Mouse (Mus musculus) CH12.LX (cell line): ENCODE measurements at regions not wholly inside any gene's neighbourhood (a gene's known extent, or its start where the extent isn't known, plus 50 kb on each side); places are given as distances from the start of the nearest gene placed in this dataset.

Experiments used
- DNase-seq: peaks from one replicate; pipeline ENCODE4 v3.0.0-alpha.2; 2013; ENCODE audit errors: extremely low read depth
- H3K27ac ChIP-seq: 2 replicates; pipeline ENCODE4 v1.5.1; 2012; ENCODE audit warnings: low read depth, mild to moderate bottlenecking, control low read depth, moderate library complexity; ENCODE audit not compliant: insufficient read depth
- H3K27me3 ChIP-seq: replicated peaks from 2 replicates; pipeline ENCODE3; 2012; ENCODE audit warnings: inconsistent platforms
- H3K36me3 ChIP-seq, 2 experiments: replicated peaks in 1 of 2; 2 replicates each; pipeline versions ENCODE3 to v1.6.1; 2012; ENCODE audit warnings: inconsistent platforms in 1 of 2, low read length in 1 of 2, mild to moderate bottlenecking in 1 of 2, mixed read lengths in 1 of 2, moderate library complexity in 1 of 2; ENCODE audit not compliant: control insufficient read depth in 1 of 2, insufficient read depth in 1 of 2
- H3K4me1 ChIP-seq, 2 experiments: 2 replicates each; pipeline ENCODE4 v1.6.1; 2012; ENCODE audit warnings: inconsistent platforms in 1 of 2, moderate library complexity in 1 of 2; ENCODE audit not compliant: insufficient read depth in 2 of 2, control insufficient read depth in 1 of 2
- H3K4me2 ChIP-seq: 2 replicates; pipeline ENCODE4 v1.6.1; 2012; ENCODE audit warnings: low read depth, mild to moderate bottlenecking, control low read depth; ENCODE audit not compliant: poor library complexity, insufficient read depth, severe bottlenecking
- H3K4me3 ChIP-seq, 3 experiments: fragments of 150-350 bp in 1 of 3; sonication (generic) in 1 of 3; replicated peaks in 1 of 3; 2 replicates each; pipeline versions ENCODE3 to v1.5.1; 2011 to 2012; ENCODE audit warnings: low read depth in 2 of 3, low read length in 2 of 3, mild to moderate bottlenecking in 2 of 3, moderate library complexity in 2 of 3, control low read depth in 1 of 3, improper control_type of control experiment in 1 of 3, inconsistent platforms in 1 of 3, mixed read lengths in 1 of 3; ENCODE audit not compliant: poor library complexity in 1 of 3
- H3K79me2 ChIP-seq: replicated peaks from 2 replicates; pipeline ENCODE4 v1.6.1; 2012; ENCODE audit warnings: mild to moderate bottlenecking, moderate library complexity; ENCODE audit not compliant: control insufficient read depth, poor library complexity, insufficient read depth, severe bottlenecking; ENCODE audit errors: extremely low read depth
- H3K9ac ChIP-seq: 2 replicates; pipeline ENCODE4 v1.6.1; 2012; ENCODE audit warnings: low read depth, mild to moderate bottlenecking, control low read depth, moderate library complexity; ENCODE audit not compliant: insufficient read depth
- H3K9me3 ChIP-seq: replicated peaks from 2 replicates; pipeline ENCODE3; 2012; ENCODE audit warnings: low read length, inconsistent platforms, mixed read lengths
- BHLHE40 ChIP-seq: IDR thresholded peaks from 2 replicates; pipeline ENCODE4 v1.6.1; 2011; ENCODE audit warnings: mild to moderate bottlenecking, low read depth, low read length, improper control_type of control experiment
- CHD2 ChIP-seq: IDR thresholded peaks from 2 replicates; pipeline ENCODE4 v1.6.1; 2011; ENCODE audit warnings: low read length, improper control_type of control experiment
- ELF1 ChIP-seq: IDR thresholded peaks from 2 replicates; pipeline ENCODE4 v1.6.1; 2014; ENCODE audit warnings: low read depth, mild to moderate bottlenecking, inconsistent platforms, low read length, improper control_type of control experiment
- EP300 ChIP-seq: IDR thresholded peaks from 2 replicates; pipeline ENCODE4 v1.6.1; 2011; ENCODE audit warnings: low read length, improper control_type of control experiment
- GABPA ChIP-seq: IDR thresholded peaks from 2 replicates; pipeline ENCODE4 v1.6.1; 2012; ENCODE audit warnings: low read depth, low read length, improper control_type of control experiment, inconsistent platforms; ENCODE audit not compliant: insufficient replicate concordance
- IRF4 ChIP-seq: IDR thresholded peaks from 2 replicates; pipeline ENCODE4 v1.6.1; 2014; ENCODE audit warnings: low read depth, mild to moderate bottlenecking, inconsistent platforms, low read length, improper control_type of control experiment
- JUN ChIP-seq: IDR thresholded peaks from 2 replicates; pipeline ENCODE4 v1.6.1; 2011; ENCODE audit warnings: low read depth, mild to moderate bottlenecking, low read length, improper control_type of control experiment, moderate library complexity; ENCODE audit not compliant: insufficient read depth
- JUND ChIP-seq: conservative IDR thresholded peaks from 2 replicates; pipeline ENCODE4 v1.6.1; 2011; ENCODE audit warnings: low read depth, low read length, improper control_type of control experiment
- MEF2A ChIP-seq: IDR thresholded peaks from 2 replicates; pipeline ENCODE4 v1.6.1; 2014; ENCODE audit warnings: low read depth, mild to moderate bottlenecking, inconsistent platforms, low read length, improper control_type of control experiment, borderline replicate concordance
- MXI1 ChIP-seq: IDR thresholded peaks from 2 replicates; pipeline ENCODE4 v1.6.1; 2011; ENCODE audit warnings: mild to moderate bottlenecking, low read depth, low read length, improper control_type of control experiment
- MYC ChIP-seq: IDR thresholded peaks from 2 replicates; pipeline ENCODE4 v1.6.1; 2011; ENCODE audit warnings: low read depth, mild to moderate bottlenecking, improper control_type of control experiment, low read length
- NELFE ChIP-seq: IDR thresholded peaks from 2 replicates; pipeline ENCODE4 v1.6.1; 2011; ENCODE audit warnings: low read depth, low read length, improper control_type of control experiment
- NRF1 ChIP-seq: IDR thresholded peaks from 2 replicates; pipeline ENCODE4 v1.6.1; 2014; ENCODE audit warnings: low read depth, mild to moderate bottlenecking, inconsistent platforms, low read length, improper control_type of control experiment, moderate library complexity
- PAX5 ChIP-seq: IDR thresholded peaks from 2 replicates; pipeline ENCODE4 v1.6.1; 2012; ENCODE audit warnings: low read length, inconsistent platforms, mixed read lengths
- POLR2A ChIP-seq: IDR thresholded peaks from 2 replicates; pipeline ENCODE4 v1.6.1; 2011; ENCODE audit warnings: low read depth, mild to moderate bottlenecking, improper control_type of control experiment, low read length
- RAD21 ChIP-seq: IDR thresholded peaks from 2 replicates; pipeline ENCODE4 v1.6.1; 2011; ENCODE audit warnings: low read depth, mild to moderate bottlenecking, low read length, improper control_type of control experiment, moderate library complexity
- TBP ChIP-seq: conservative IDR thresholded peaks from 2 replicates; pipeline ENCODE4 v1.6.1; 2011; ENCODE audit warnings: low read depth, low read length, improper control_type of control experiment
- UBTF ChIP-seq: IDR thresholded peaks from 2 replicates; pipeline ENCODE4 v1.6.1; 2012; ENCODE audit warnings: low read depth, mild to moderate bottlenecking, inconsistent platforms, low read length, improper control_type of control experiment, moderate library complexity
- USF1 ChIP-seq: IDR thresholded peaks from 2 replicates; pipeline ENCODE4 v1.6.1; 2014; ENCODE audit warnings: low read depth, mild to moderate bottlenecking, inconsistent platforms, low read length, improper control_type of control experiment
- ZC3H11A ChIP-seq: IDR thresholded peaks from 2 replicates; pipeline ENCODE4 v1.6.1; 2012; ENCODE audit warnings: low read depth, mild to moderate bottlenecking, inconsistent platforms, low read length, improper control_type of control experiment
- ZKSCAN1 ChIP-seq: IDR thresholded peaks from 2 replicates; pipeline ENCODE4 v1.6.1; 2012; ENCODE audit warnings: low read depth, inconsistent platforms, low read length, improper control_type of control experiment, borderline replicate concordance
- ZMIZ1 ChIP-seq: IDR thresholded peaks from 2 replicates; pipeline ENCODE4 v1.6.1; 2012; ENCODE audit warnings: low read depth, mild to moderate bottlenecking, inconsistent platforms, low read length, improper control_type of control experiment
- ZNF384 ChIP-seq: IDR thresholded peaks from 2 replicates; pipeline ENCODE4 v1.6.1; 2012; ENCODE audit warnings: low read depth, low read length, improper control_type of control experiment, inconsistent platforms
- dilution Hi-C: fragments of 300-500 bp; cut with MboI; formaldehyde crosslinking; loops from 2 replicates; pipeline ENCODE4 v1.14.3; 2020; ENCODE audit warnings: low sequenced_read_pairs; ENCODE audit not compliant: extremely low pct_unique_long_range_greater_than_20kb, extremely low pct_ligation_motif_present
- in situ Hi-C: fragments of 300-500 bp; cut with MboI; formaldehyde crosslinking; loops from 3 replicates; pipeline ENCODE4 v1.14.3; 2019; ENCODE audit warnings: low sequenced_read_pairs, low pct_ligation_motif_present, low pct_unique_long_range_greater_than_20kb, mixed read lengths

GRCm38 (mm10) chr9:46557781-46558180, 238.0 kb upstream of the 4931429L15Rik start:
- peaks cover 0 to 4% of the 10 kb centered on the region in 2 experiments; a peak in 1 of 4 replicates for H3K4me1 ChIP-seq
- TF ChIP-seq MYC (no peak), GABPA (no peak), EP300 (no peak), IRF4 (no peak), CHD2 (no peak), BHLHE40 (no peak), NELFE (no peak), UBTF (no peak), ZNF384 (no peak)
- TF ChIP-seq, all 38 proteins: peak for 0
- H3K79me2 ChIP-seq, result no peaks in the 10 kb centered on the region
- no peak overlapping the region for H3K9ac ChIP-seq
- H3K36me3 ChIP-seq, result no peaks in the 10 kb centered on the region
- peak; percentile 18 for DNase-seq
- no peak overlapping the region for H3K4me3 ChIP-seq
- peaks cover 44% of the 10 kb centered on the region for H3K27me3 ChIP-seq
- in situ Hi-C loops, result no loop called here
- no peak overlapping the region for H3K27ac ChIP-seq
- no peak overlapping the region for H3K4me2 ChIP-seq
- dilution Hi-C loops, result no loop called here
- peaks cover 9% of the 10 kb centered on the region for H3K9me3 ChIP-seq

DNA sequence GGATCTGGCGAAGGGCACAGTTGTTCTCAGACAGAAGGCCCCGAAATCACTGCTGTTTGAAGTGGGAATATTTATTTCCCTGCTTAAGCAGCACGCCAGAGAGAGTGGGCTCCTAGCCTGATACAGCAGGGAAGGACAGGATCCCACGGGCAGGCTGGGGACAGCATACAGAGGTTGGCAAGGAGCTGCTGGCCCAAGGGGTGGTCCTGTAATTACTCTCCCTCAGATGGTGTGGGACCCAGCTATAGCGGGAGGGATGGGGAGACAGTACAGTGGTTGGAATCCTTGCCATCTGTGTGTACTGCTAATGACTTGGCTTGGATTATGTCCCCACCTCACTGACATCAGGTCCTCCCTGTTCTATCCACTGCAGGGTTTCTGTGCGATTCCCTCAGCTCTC, 235.4 kb upstream of the 4931429L15Rik start:
- Histone ChIP-seq H3K4me2 (no peak overlapping the region), H3K27me3 (peaks cover 56% of the 10 kb centered on the region), H3K27ac (no peak overlapping the region), H3K36me3 (no peaks in the 10 kb centered on the region), H3K79me2 (no peaks in the 10 kb centered on the region), H3K9ac (no peak overlapping the region), H3K4me1 (peaks cover 0 to 4% of the 10 kb centered on the region in 2 experiments; a peak in 1 of 4 replicates), H3K9me3 (peaks cover 9% of the 10 kb centered on the region), H3K4me3 (no peak overlapping the region)
- in situ Hi-C loops, result no loop called here
- TF ChIP-seq JUN, result no peak
- TF ChIP-seq ZC3H11A, result no peak
- no peak for TF ChIP-seq ZNF384
- TF ChIP-seq GABPA, result no peak
- TF ChIP-seq ELF1, result no peak
- no peak for TF ChIP-seq BHLHE40
- TF ChIP-seq JUND, result no peak
- TF ChIP-seq MYC, result no peak
- no peak for TF ChIP-seq EP300
- TF ChIP-seq USF1, result no peak
- no peak for TF ChIP-seq MEF2A
- no peak for TF ChIP-seq POLR2A
- TF ChIP-seq TBP, result no peak
- TF ChIP-seq ZMIZ1, result no peak
- no peak for TF ChIP-seq ZKSCAN1
- TF ChIP-seq PAX5, result no peak
- no peak for TF ChIP-seq MXI1
- no peak for TF ChIP-seq NRF1
- no peak for TF ChIP-seq RAD21
- no peak for DNase-seq
- dilution Hi-C loops, result no loop called here
